8 mouse cellular contexts compared by ENCODE assay signal in genomic region chr1:131207531-131207930, GRCm38 (mm10). TPM values are rescaled to one million over a fixed set of nuclear protein-coding genes. Genes with fewer than 3 reads are reported as not detected.
DNase-seq lines count a peak whose midpoint lies in the region; ATAC-seq lines count a peak whose summit lies in the region.

No protein-coding gene starts in this region.

- ATAC-seq in heart, embryonic 15.5 days (replicated peaks; ENCODE audit: insufficient number of reproducible peaks, insufficient read depth, low FRiP score, low read depth) = peak; percentile 53; the same call in 1 of the 2 replicates
- ATAC-seq in megakaryocyte-erythroid progenitor cell, adult 5-6 weeks (replicated peaks; ENCODE audit: low FRiP score, low TSS enrichment, poor library complexity, severe bottlenecking) = peak; percentile 66

- H3K27ac ChIP-seq in heart, embryonic 15.5 days = no peak overlapping the region

- no peak overlapping the region; the same call in 1 of the 2 replicates for H3K9ac ChIP-seq in heart, embryonic 15.5 days

- peak; percentile 79 to 87 for DNase-seq in CD8-positive naive resting alpha-beta T cell, adult 2 months (ENCODE audit: low read depth in 2 of 2, low spot score in 2 of 2)
- peak; percentile 54 for DNase-seq in R1 (ENCODE audit: low read depth, low spot score)
- DNase-seq in embryo, embryonic 10.5 days (ENCODE audit: low spot score) = peak; percentile 79
- DNase-seq in kidney, postnatal 14 days = peak; percentile 71
- peak; percentile 34 for DNase-seq in right cerebral cortex, postnatal 25 days
- no peak for DNase-seq in c-Kit-positive CD71-positive TER-119-positive erythroid progenitor cells, embryonic 14.5 days (ENCODE audit: low spot score)

- no peak overlapping the region for H3K4me2 ChIP-seq in heart, embryonic 15.5 days

- no peaks in the 10 kb centered on the region for H3K27me3 ChIP-seq in heart, embryonic 15.5 days

- no peak overlapping the region for H3K4me3 ChIP-seq in heart, embryonic 15.5 days

- WGBS in heart, embryonic 15.5 days = 2% methylated on average over 5 of the region's 5 CpGs

- no peaks in the 10 kb centered on the region for H3K9me3 ChIP-seq in heart, embryonic 15.5 days (replicated peaks)

- H3K36me3 ChIP-seq in heart, embryonic 15.5 days = no peaks in the 10 kb centered on the region

- peaks cover 4% of the 10 kb centered on the region; the same call in 1 of the 2 replicates for H3K4me1 ChIP-seq in heart, embryonic 15.5 days (replicated peaks)

RNA-seq across cellular contexts. Expression of gene Rassf5, which starts 37.5 kb away (rescaled TPM):
- polyA plus RNA-seq in heart, embryonic 15.5 days (2015; fragmentation: Nextera tagmentation; extraction: Ambion mirVana) = 11.0 and 16.0 TPM in 2 replicates
- 19.8 and 20.0 TPM in 2 replicates for total RNA-seq in megakaryocyte-erythroid progenitor cell, adult 5-6 weeks (2014; fragmentation: Nextera tagmentation)
- 26.0 and 28.0 TPM in 2 replicates for total RNA-seq in megakaryocyte-erythroid progenitor cell, adult 5-6 weeks (2017)

RNA-seq across cellular contexts. Expression of gene Eif2d, which starts 54.5 kb away (rescaled TPM):
- polyA plus RNA-seq in heart, embryonic 15.5 days (2015; fragmentation: Nextera tagmentation; extraction: Ambion mirVana) = 41.2 and 47.9 TPM in 2 replicates
- total RNA-seq in megakaryocyte-erythroid progenitor cell, adult 5-6 weeks (2014; fragmentation: Nextera tagmentation) = 73.6 and 79.4 TPM in 2 replicates
- total RNA-seq in megakaryocyte-erythroid progenitor cell, adult 5-6 weeks (2017) = 37.4 and 48.3 TPM in 2 replicates
